Mouse (Mus musculus) lung, postnatal 4 days (tissue): ENCODE results near the gene Scd4.

Experiments used
- DNase-seq, 2 experiments: peaks; one replicate each; pipeline ENCODE4 v3.0.0; 2021

Gene Scd4

DNA sequence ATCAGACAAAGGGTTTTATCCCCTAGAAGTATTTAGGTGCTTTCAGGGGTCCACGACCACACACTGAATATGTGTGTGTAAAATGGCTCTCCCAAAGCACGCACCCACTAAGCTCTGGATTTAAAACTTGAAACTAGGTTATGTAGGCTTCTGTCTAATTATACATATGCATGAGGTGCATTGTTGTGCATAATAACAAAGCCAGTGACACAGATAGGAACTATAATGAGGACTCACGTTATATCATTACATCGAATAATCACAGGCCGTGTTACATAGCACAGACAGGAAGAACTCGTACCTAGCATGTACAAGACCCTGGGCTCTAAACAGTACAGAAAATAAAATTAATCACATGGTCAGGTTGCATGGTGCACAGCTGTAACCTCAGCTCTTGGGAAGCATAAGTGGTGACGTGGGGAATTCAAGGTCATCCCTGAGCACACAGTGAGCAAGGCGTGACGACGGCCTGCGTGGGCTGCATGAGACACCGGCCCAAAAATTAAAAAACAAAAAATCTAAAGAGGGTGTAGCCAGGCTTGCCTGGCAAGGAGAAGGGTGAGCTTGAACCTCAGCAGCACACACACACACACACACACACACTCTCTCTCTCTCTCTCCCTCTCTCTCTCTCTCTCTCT, 49.9 kb downstream of the Scd4 start:
- no peak for DNase-seq

GRCm38 (mm10) chr19:44385887-44386498, 53.1 kb downstream of the Scd4 start:
- no peak for DNase-seq

DNA sequence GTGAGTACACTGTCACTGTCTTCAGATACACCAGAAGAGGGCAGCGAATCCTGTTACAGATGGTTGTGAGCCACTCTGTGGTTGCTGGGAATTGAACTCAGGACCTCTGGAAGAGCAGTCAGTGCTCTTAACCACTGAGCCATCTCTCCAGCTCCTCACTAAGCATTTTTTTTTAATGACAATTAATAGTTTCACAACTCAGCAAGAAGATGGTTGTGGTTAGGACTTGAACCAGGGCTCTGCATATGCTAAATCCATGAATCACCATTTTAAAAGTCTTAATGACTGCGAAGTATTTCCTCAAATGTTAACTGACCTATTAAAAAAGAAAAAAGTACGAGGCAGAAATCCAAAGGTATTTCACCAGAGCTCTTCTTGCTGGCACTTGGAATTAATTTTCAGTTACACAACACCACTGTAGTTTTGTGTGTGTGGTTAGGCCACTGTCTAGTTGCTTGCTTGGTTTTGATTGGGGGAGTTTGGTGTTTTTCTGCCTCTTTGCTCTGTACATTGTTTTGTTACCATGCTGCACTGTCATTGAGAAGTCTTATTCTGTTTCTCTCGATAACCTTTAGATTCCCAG, 54.3 kb downstream of the Scd4 start:
- DNase-seq: no peak

- DNase-seq: no peak
Measured at GRCm38 (mm10) chr19:44387746-44388474, 55.0 kb downstream of the Scd4 start.

- peak; percentile 94 to 96 for DNase-seq
Measured at GRCm38 (mm10) chr19:44388475-44389428, 55.9 kb downstream of the Scd4 start.

GRCm38 (mm10) chr19:44389507-44389906, 56.6 kb downstream of the Scd4 start:
- DNase-seq: no peak

- no peak for DNase-seq
Measured at GRCm38 (mm10) chr19:44391856-44392255, 59.0 kb downstream of the Scd4 start.

GRCm38 (mm10) chr19:44392339-44393009, 59.6 kb downstream of the Scd4 start:
- DNase-seq: no peak

DNA sequence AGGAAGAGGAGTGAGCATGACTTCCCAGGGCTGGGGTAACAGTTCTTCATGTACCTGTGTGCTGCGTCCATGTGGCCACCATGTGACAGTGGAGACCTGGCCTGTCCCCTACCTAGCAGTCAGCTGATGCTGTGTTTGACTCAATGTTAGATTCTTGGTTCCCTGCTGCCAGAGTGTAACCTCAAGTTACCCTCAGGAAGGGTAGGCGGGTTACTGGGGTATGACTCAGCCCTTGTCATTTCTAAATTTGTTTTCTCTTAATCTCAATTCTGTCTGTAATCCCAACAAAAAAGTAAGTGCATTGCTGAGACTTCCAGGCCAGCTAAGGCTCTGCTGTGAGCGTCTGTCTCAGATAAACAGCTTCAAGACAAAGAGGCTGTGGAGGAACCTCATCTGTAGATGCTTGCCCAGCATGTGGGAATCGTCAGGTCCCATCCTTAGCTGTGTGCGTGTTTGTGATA, 61.1 kb downstream of the Scd4 start:
- no peak for DNase-seq

DNA sequence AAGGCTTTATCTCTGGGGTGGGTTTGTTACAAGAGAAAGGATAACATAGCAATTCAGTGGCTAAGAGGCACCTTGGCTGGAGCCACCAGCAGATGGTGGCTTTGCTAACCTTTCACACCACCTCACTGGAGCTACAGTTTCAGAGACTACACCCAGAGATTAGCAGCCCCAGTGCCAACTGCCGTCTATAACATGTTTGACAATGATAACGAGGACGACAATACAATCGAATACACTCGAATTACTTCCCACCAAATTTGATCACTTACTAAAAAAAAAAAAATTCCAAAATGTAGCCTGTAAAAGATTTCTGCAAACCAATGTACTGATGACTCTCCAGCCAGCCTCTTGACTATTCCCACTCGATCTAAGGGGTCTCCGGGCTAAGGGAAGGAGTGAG, 62.1 kb downstream of the Scd4 start:
- no peak for DNase-seq
